Mouse (Mus musculus) erythroblast, embryonic 14.5 days (primary cell): ENCODE results near the gene Atp11b. TPM values are rescaled to one million over a fixed set of nuclear protein-coding genes. Genes with fewer than 3 reads are reported as not detected.

ENCODE experiments used
- H3K27me3 ChIP-seq: 2 replicates; pipeline ENCODE4 v1.6.1; 2012; ENCODE audit warnings: inconsistent platforms; ENCODE audit not compliant: control insufficient read depth
- H3K36me3 ChIP-seq: 2 replicates; pipeline ENCODE4 v1.6.1; 2012; ENCODE audit warnings: mild to moderate bottlenecking, inconsistent platforms; ENCODE audit not compliant: control insufficient read depth
- H3K4me1 ChIP-seq: 2 replicates; pipeline ENCODE4 v1.6.1; 2012; ENCODE audit warnings: inconsistent platforms; ENCODE audit not compliant: control insufficient read depth
- H3K4me3 ChIP-seq: replicated peaks from 2 replicates; pipeline ENCODE3; 2012; ENCODE audit warnings: moderate library complexity, mild to moderate bottlenecking, inconsistent platforms
- H3K9me3 ChIP-seq: 2 replicates; pipeline ENCODE4 v1.6.1; 2012; ENCODE audit warnings: low read length, inconsistent platforms, mixed read lengths; ENCODE audit not compliant: control insufficient read depth
- GATA1 ChIP-seq: IDR thresholded peaks from 2 replicates; pipeline ENCODE4 v1.6.1; 2012; ENCODE audit warnings: low read length, inconsistent platforms, mixed read lengths
- TAL1 ChIP-seq: IDR thresholded peaks from 3 replicates; pipeline ENCODE4 v1.6.1; 2012; ENCODE audit warnings: low read length, inconsistent platforms, mixed read lengths
- polyA plus RNA-seq: library from polyadenylated mRNA; stranded (reverse); fragments of >175 nt; gene quantifications from 2 replicates; pipeline ENCODE4 v1.2.3, GENCODE M21; 2012

Gene Atp11b
- polyA plus RNA-seq, 1 experiment = 0.49 TPM

GRCm38 (mm10) chr3:35729490-35729889, 24.4 kb upstream of the Atp11b start:
- peaks cover 6% of the 10 kb centered on the region for H3K4me1 ChIP-seq
- TF ChIP-seq TAL1 (no peak), GATA1 (no peak)
- H3K36me3 ChIP-seq = no peaks in the 10 kb centered on the region
- H3K27me3 ChIP-seq = no peaks in the 10 kb centered on the region
- no peak overlapping the region for H3K4me3 ChIP-seq
- no peaks in the 10 kb centered on the region for H3K9me3 ChIP-seq

GRCm38 (mm10) chr3:35731981-35732777, 21.7 kb upstream of the Atp11b start:
- no peak overlapping the region for H3K4me3 ChIP-seq
- H3K4me1 ChIP-seq = peaks cover 6% of the 10 kb centered on the region
- no peaks in the 10 kb centered on the region for H3K36me3 ChIP-seq
- no peaks in the 10 kb centered on the region for H3K27me3 ChIP-seq
- no peaks in the 10 kb centered on the region for H3K9me3 ChIP-seq
- TF ChIP-seq GATA1 = no peak
- TF ChIP-seq TAL1 = no peak

GRCm38 (mm10) chr3:35732778-35733147, 21.1 kb upstream of the Atp11b start:
- Histone ChIP-seq H3K36me3 (no peaks in the 10 kb centered on the region), H3K9me3 (no peaks in the 10 kb centered on the region), H3K4me1 (peaks cover 6% of the 10 kb centered on the region), H3K27me3 (no peaks in the 10 kb centered on the region), H3K4me3 (no peak overlapping the region)
- no peak for TF ChIP-seq GATA1
- TF ChIP-seq TAL1 = no peak

GRCm38 (mm10) chr3:35734509-35734908, 19.4 kb upstream of the Atp11b start:
- Histone ChIP-seq H3K36me3 (no peaks in the 10 kb centered on the region), H3K4me1 (peaks cover 6% of the 10 kb centered on the region), H3K27me3 (no peaks in the 10 kb centered on the region), H3K4me3 (no peak overlapping the region), H3K9me3 (no peaks in the 10 kb centered on the region)
- no peak for TF ChIP-seq TAL1
- no peak for TF ChIP-seq GATA1

GRCm38 (mm10) chr3:35738071-35738470, 15.8 kb upstream of the Atp11b start:
- no peaks in the 10 kb centered on the region for H3K27me3 ChIP-seq
- no peak overlapping the region for H3K4me3 ChIP-seq
- H3K36me3 ChIP-seq = no peaks in the 10 kb centered on the region
- TF ChIP-seq GATA1 = no peak
- TF ChIP-seq TAL1 = no peak
- no peaks in the 10 kb centered on the region for H3K4me1 ChIP-seq
- H3K9me3 ChIP-seq = no peaks in the 10 kb centered on the region

GRCm38 (mm10) chr3:35745010-35745409, 8.9 kb upstream of the Atp11b start:
- TF ChIP-seq TAL1 = no peak
- TF ChIP-seq GATA1 = no peak
- peaks cover 5% of the 10 kb centered on the region for H3K4me1 ChIP-seq
- H3K27me3 ChIP-seq = no peaks in the 10 kb centered on the region
- no peaks in the 10 kb centered on the region for H3K9me3 ChIP-seq
- H3K36me3 ChIP-seq = no peaks in the 10 kb centered on the region
- H3K4me3 ChIP-seq = no peak overlapping the region

- H3K9me3 ChIP-seq = no peaks in the 10 kb centered on the region
- H3K4me3 ChIP-seq = no peak overlapping the region
- no peaks in the 10 kb centered on the region for H3K27me3 ChIP-seq
- TF ChIP-seq GATA1 = no peak
- TF ChIP-seq TAL1 = no peak
- no peaks in the 10 kb centered on the region for H3K36me3 ChIP-seq
- peaks cover 10% of the 10 kb centered on the region for H3K4me1 ChIP-seq
Observed at GRCm38 (mm10) chr3:35746840-35747456, 7.0 kb upstream of the Atp11b start.

GRCm38 (mm10) chr3:35750286-35750685, 3.6 kb upstream of the Atp11b start:
- Histone ChIP-seq H3K4me1 (peaks cover 24% of the 10 kb centered on the region), H3K9me3 (no peaks in the 10 kb centered on the region), H3K36me3 (no peaks in the 10 kb centered on the region), H3K27me3 (no peaks in the 10 kb centered on the region), H3K4me3 (no peak overlapping the region)
- TF ChIP-seq TAL1 (no peak), GATA1 (no peak)

- no peak overlapping the region for H3K4me3 ChIP-seq
- TF ChIP-seq TAL1 (no peak), GATA1 (no peak)
- H3K36me3 ChIP-seq = no peaks in the 10 kb centered on the region
- H3K27me3 ChIP-seq = no peaks in the 10 kb centered on the region
- H3K9me3 ChIP-seq = no peaks in the 10 kb centered on the region
- peaks cover 29% of the 10 kb centered on the region for H3K4me1 ChIP-seq
Observed at GRCm38 (mm10) chr3:35751724-35752123, 2.2 kb upstream of the Atp11b start.
